Mouse (Mus musculus) heart, embryonic 12.5 days (tissue): Measurements from ENCODE around the gene Mdm2. TPM values are rescaled to one million over a fixed set of nuclear protein-coding genes. Genes with fewer than 3 reads are reported as not detected.

ENCODE experiments used
- ATAC-seq: fragments of 200-750 bp; cut with Nextera tagmentation; 2 replicates; pipeline ENCODE4 v1.8.0; 2017; ENCODE audit warnings: moderate TSS enrichment, moderate library complexity; ENCODE audit not compliant: insufficient number of reproducible peaks, low FRiP score
- H3K27ac ChIP-seq: fragments of 300-500 bp; sonication (generic); 2 replicates; pipeline ENCODE4 v1.5.1; 2016; ENCODE audit warnings: mild to moderate bottlenecking, moderate library complexity; ENCODE audit not compliant: poor library complexity, severe bottlenecking
- H3K27me3 ChIP-seq: fragments of 300-500 bp; sonication (generic); replicated peaks from 2 replicates; pipeline ENCODE4 v1.6.1; 2016; ENCODE audit warnings: mild to moderate bottlenecking, moderate library complexity
- H3K36me3 ChIP-seq: fragments of 300-500 bp; sonication (generic); 2 replicates; pipeline ENCODE4 v1.6.1; 2016; ENCODE audit warnings: mild to moderate bottlenecking, moderate library complexity
- H3K4me1 ChIP-seq: fragments of 300-500 bp; sonication (generic); replicated peaks from 2 replicates; pipeline ENCODE4 v1.6.1; 2016; ENCODE audit warnings: mild to moderate bottlenecking
- H3K4me2 ChIP-seq: fragments of 300-500 bp; sonication (generic); 2 replicates; pipeline ENCODE4 v1.6.1; 2016; ENCODE audit warnings: mild to moderate bottlenecking, moderate library complexity
- H3K4me3 ChIP-seq: fragments of 300-500 bp; sonication (generic); 2 replicates; pipeline ENCODE4 v1.5.1; 2016; ENCODE audit warnings: mild to moderate bottlenecking
- H3K9ac ChIP-seq: fragments of 300-500 bp; sonication (generic); 2 replicates; pipeline ENCODE4 v1.6.1; 2016; ENCODE audit warnings: mild to moderate bottlenecking, moderate library complexity
- H3K9me3 ChIP-seq: fragments of 300-500 bp; sonication (generic); replicated peaks from 2 replicates; pipeline ENCODE4 v1.6.1; 2016; ENCODE audit warnings: mild to moderate bottlenecking, moderate library complexity
- WGBS: fragments of 180-500 bp; shearing (Covaris S2); methylation state at CpG from one replicate; pipeline ENCODE4 v1.1.7; 2016; 5-methylcytosine and 5-hydroxymethylcytosine counted together
- polyA plus RNA-seq: library from polyadenylated mRNA; unstranded; fragments of >200 nt; fragmentation: Nextera tagmentation; extraction: Ambion mirVana; gene quantifications from 2 replicates; pipeline ENCODE4 v1.2.1, GENCODE M21; 2016

Gene Mdm2
- polyA plus RNA-seq, 1 experiment from 2014 or later: 57.4 TPM

- Histone ChIP-seq H3K4me2 (no peak overlapping the region), H3K4me3 (no peak overlapping the region), H3K36me3 (peaks cover 27% of the 10 kb centered on the region), H3K9me3 (no peaks in the 10 kb centered on the region), H3K9ac (no peak overlapping the region), H3K27ac (no peak overlapping the region), H3K4me1 (no peaks in the 10 kb centered on the region), H3K27me3 (0 out of 2 replicates have a peak, but pooled peaks cover 4% of the 10 kb centered on the region)
- no peak for ATAC-seq
- 89% methylated on average over 13 of the region's 13 CpGs for WGBS
Observed at GRCm38 (mm10) chr10:117685849-117686591, 24.5 kb downstream of the Mdm2 start.

- no peak overlapping the region for H3K9ac ChIP-seq
- ATAC-seq: no peak
- H3K27me3 ChIP-seq: 0 out of 2 replicates have a peak, but pooled peaks cover 5% of the 10 kb centered on the region
- no peak overlapping the region for H3K27ac ChIP-seq
- 85% methylated on average over 15 of the region's 15 CpGs for WGBS
- no peak overlapping the region for H3K4me3 ChIP-seq
- no peak overlapping the region for H3K4me2 ChIP-seq
- H3K36me3 ChIP-seq: peaks cover 20% of the 10 kb centered on the region
- H3K4me1 ChIP-seq: no peaks in the 10 kb centered on the region
- H3K9me3 ChIP-seq: no peaks in the 10 kb centered on the region
Observed at GRCm38 (mm10) chr10:117685171-117685848, 25.2 kb downstream of the Mdm2 start.

- 81% methylated on average over 19 of the region's 19 CpGs for WGBS
- ATAC-seq: no peak
- Histone ChIP-seq H3K36me3 (peaks cover 14% of the 10 kb centered on the region), H3K9me3 (no peaks in the 10 kb centered on the region), H3K4me3 (no peak overlapping the region), H3K27ac (no peak overlapping the region), H3K4me2 (no peak overlapping the region), H3K27me3 (0 out of 2 replicates have a peak, but pooled peaks cover 5% of the 10 kb centered on the region), H3K4me1 (no peaks in the 10 kb centered on the region), H3K9ac (no peak overlapping the region)
Observed at GRCm38 (mm10) chr10:117684298-117685170, 26.0 kb downstream of the Mdm2 start.

- peaks cover 6% of the 10 kb centered on the region for H3K36me3 ChIP-seq
- no peak overlapping the region for H3K9ac ChIP-seq
- no peak overlapping the region for H3K27ac ChIP-seq
- H3K4me3 ChIP-seq: no peak overlapping the region
- no peak overlapping the region for H3K4me2 ChIP-seq
- H3K27me3 ChIP-seq: 0 out of 2 replicates have a peak, but pooled peaks cover 5% of the 10 kb centered on the region
- ATAC-seq: no peak
- H3K9me3 ChIP-seq: no peaks in the 10 kb centered on the region
- 83% methylated on average over 9 of the region's 9 CpGs for WGBS
- no peaks in the 10 kb centered on the region for H3K4me1 ChIP-seq
Observed at GRCm38 (mm10) chr10:117683734-117684037, 26.9 kb downstream of the Mdm2 start.

- Histone ChIP-seq H3K4me3 (no peak overlapping the region), H3K27ac (no peak overlapping the region), H3K36me3 (no peaks in the 10 kb centered on the region), H3K4me2 (no peak overlapping the region), H3K9me3 (no peaks in the 10 kb centered on the region), H3K9ac (no peak overlapping the region), H3K27me3 (0 out of 2 replicates have a peak, but pooled peaks cover 5% of the 10 kb centered on the region), H3K4me1 (no peaks in the 10 kb centered on the region)
- ATAC-seq: no peak
- 74% methylated on average over 30 of the region's 30 CpGs for WGBS
Observed at GRCm38 (mm10) chr10:117682858-117683733, 27.5 kb downstream of the Mdm2 start.

GRCm38 (mm10) chr10:117681999-117682857 lies 28.3 kb downstream of the Mdm2 start:
- Histone ChIP-seq H3K27me3 (0 out of 2 replicates have a peak, but pooled peaks cover 7% of the 10 kb centered on the region), H3K9me3 (no peaks in the 10 kb centered on the region), H3K4me2 (no peak overlapping the region), H3K9ac (no peak overlapping the region), H3K27ac (no peak overlapping the region), H3K4me1 (no peaks in the 10 kb centered on the region), H3K36me3 (no peaks in the 10 kb centered on the region), H3K4me3 (no peak overlapping the region)
- no peak for ATAC-seq
- 61% methylated on average over 14 of the region's 14 CpGs for WGBS

- no peak overlapping the region for H3K27ac ChIP-seq
- no peaks in the 10 kb centered on the region for H3K36me3 ChIP-seq
- 0 out of 2 replicates have a peak, but pooled peaks cover 7% of the 10 kb centered on the region for H3K27me3 ChIP-seq
- no peak overlapping the region for H3K4me3 ChIP-seq
- ATAC-seq: no peak
- WGBS: 82% methylated on average over 3 of the region's 3 CpGs
- no peak overlapping the region for H3K9ac ChIP-seq
- no peaks in the 10 kb centered on the region for H3K9me3 ChIP-seq
- H3K4me1 ChIP-seq: 0 out of 2 replicates have a peak, but pooled peaks cover under 1% of the 10 kb centered on the region
- no peak overlapping the region for H3K4me2 ChIP-seq
Observed at GRCm38 (mm10) chr10:117681543-117681942, 29.0 kb downstream of the Mdm2 start.

GRCm38 (mm10) chr10:117680868-117681513 lies 29.6 kb downstream of the Mdm2 start:
- 87% methylated on average over 12 of the region's 12 CpGs for WGBS
- H3K9ac ChIP-seq: no peak overlapping the region
- no peak overlapping the region for H3K4me2 ChIP-seq
- no peaks in the 10 kb centered on the region for H3K36me3 ChIP-seq
- H3K27me3 ChIP-seq: 0 out of 2 replicates have a peak, but pooled peaks cover 7% of the 10 kb centered on the region
- H3K4me3 ChIP-seq: no peak overlapping the region
- ATAC-seq: no peak
- H3K27ac ChIP-seq: no peak overlapping the region
- peaks cover 5% of the 10 kb centered on the region; the same call in 1 of the 2 replicates for H3K4me1 ChIP-seq
- H3K9me3 ChIP-seq: no peaks in the 10 kb centered on the region

- Histone ChIP-seq H3K9me3 (no peaks in the 10 kb centered on the region), H3K4me3 (no peak overlapping the region), H3K4me1 (peaks cover 10% of the 10 kb centered on the region; the same call in 1 of the 2 replicates), H3K27me3 (0 out of 2 replicates have a peak, but pooled peaks cover 7% of the 10 kb centered on the region), H3K9ac (no peak overlapping the region), H3K27ac (no peak overlapping the region), H3K4me2 (no peak overlapping the region), H3K36me3 (no peaks in the 10 kb centered on the region)
- no peak for ATAC-seq
- WGBS: 83% methylated on average over 14 of the region's 14 CpGs
Observed at GRCm38 (mm10) chr10:117679963-117680473, 30.5 kb downstream of the Mdm2 start.
